Mouse (Mus musculus): Measurements from ENCODE around the gene Fggy.

Gene Fggy

GRCm38 (mm10) chr4:95590878-95591277 is 33.6 kb downstream of the Fggy start:
- DNase-seq (ENCODE audit: low spot score), result no peak

- no peak for DNase-seq (ENCODE audit: low spot score)
These were observed 39.9 kb downstream of the Fggy start for GRCm38 (mm10) chr4:95597208-95597607.

- DNase-seq (ENCODE audit: low spot score), result no peak
These were observed 44.5 kb downstream of the Fggy start for GRCm38 (mm10) chr4:95601776-95602175.

- DNase-seq (ENCODE audit: low spot score), result no peak
These were observed 45.9 kb downstream of the Fggy start for GRCm38 (mm10) chr4:95603254-95603653.

- DNase-seq (ENCODE audit: low spot score), result no peak
These were observed 53.4 kb downstream of the Fggy start for GRCm38 (mm10) chr4:95610663-95611062.

- DNase-seq (ENCODE audit: low spot score), result no peak
These were observed 54.1 kb downstream of the Fggy start for GRCm38 (mm10) chr4:95611390-95611789.

GRCm38 (mm10) chr4:95621046-95621445 is 63.7 kb downstream of the Fggy start:
- peak; percentile 7 for DNase-seq (ENCODE audit: low spot score)

DNA sequence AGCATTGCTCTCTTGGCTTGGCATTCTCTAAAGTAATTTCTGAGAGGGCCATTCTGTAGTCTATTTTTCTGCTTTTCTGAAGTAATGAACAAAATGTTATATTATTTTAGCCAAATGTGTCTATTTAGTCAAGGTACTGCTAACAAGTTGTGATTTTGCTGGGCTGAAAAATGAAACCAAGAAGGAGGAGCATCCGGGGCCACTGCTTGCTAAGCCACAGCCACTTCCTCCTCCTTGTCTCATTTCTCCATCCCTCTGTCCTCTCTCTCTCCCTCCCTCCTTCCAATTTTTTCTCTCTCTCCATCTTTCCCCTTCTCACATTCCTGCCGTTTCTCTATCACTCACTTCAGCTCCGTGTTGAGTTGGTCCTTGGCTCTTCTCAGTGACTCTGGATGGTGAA is 67.4 kb downstream of the Fggy start:
- DNase-seq (ENCODE audit: low spot score), result no peak

DNA sequence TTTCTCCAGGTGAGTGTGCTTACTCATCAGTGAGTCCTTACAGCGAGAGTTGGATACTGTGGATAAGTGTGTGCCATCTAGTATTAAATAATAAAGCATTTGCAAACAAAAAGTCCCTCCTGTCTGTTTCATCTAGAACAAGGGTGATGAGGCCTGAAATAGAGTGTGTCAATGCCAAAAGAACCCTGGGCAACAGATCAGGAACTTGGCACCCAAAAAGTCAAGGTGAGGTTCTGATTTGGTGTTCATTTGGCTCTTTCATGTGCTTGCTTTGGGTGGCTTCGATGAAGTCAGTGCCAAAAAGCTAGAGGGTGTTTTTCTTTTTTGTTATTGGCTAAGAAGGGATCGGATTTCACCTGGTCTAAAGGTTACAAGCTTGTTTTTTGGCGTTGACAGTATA is 68.3 kb downstream of the Fggy start:
- no peak for DNase-seq (ENCODE audit: low spot score)

DNA sequence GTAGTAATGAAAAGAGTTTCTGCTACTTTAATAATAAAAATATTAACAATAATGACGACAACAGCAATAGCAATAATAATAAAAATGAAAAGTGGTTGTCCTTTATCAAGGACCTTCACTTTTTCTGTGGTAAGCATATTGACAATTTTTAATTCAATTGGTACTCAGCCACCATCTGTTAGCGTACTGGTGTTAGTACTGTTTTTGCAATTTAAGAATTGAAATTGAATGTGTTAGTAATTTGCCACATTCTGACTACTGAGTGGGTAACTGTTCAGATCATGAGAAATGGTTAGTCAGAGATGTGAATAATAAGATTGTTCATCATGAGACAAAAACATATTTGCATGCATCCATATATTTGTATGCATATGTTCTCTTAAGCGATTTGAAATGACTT is 68.9 kb downstream of the Fggy start:
- no peak for DNase-seq (ENCODE audit: low spot score)

- no peak for DNase-seq (ENCODE audit: low spot score)
These were observed 77.6 kb downstream of the Fggy start for GRCm38 (mm10) chr4:95634903-95635302.

GRCm38 (mm10) chr4:95636937-95637749 is 79.8 kb downstream of the Fggy start:
- peak; percentile 63 for DNase-seq (ENCODE audit: low spot score)

DNA sequence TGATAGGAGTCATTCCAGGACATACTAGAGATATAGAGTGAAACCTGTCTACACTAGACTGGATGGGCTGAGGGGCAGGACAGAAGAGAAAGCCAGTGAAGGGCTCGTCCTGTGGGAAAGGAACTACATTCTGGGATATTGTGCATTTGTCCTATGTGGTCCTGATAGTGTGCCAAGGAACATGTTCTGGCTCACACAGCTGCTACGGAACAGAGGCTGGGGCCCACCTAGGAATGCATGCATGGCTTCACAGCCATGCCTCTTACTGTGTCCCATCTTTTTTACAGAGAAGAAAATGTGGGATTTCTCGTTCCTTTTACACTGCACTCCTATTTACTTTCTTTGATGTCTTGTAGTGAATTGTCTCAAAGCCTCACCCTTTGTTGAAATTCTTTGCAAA is 80.8 kb downstream of the Fggy start:
- DNase-seq (ENCODE audit: low spot score), result no peak

- no peak for DNase-seq (ENCODE audit: low spot score)
These were observed 83.5 kb downstream of the Fggy start for GRCm38 (mm10) chr4:95640831-95641230.

DNA sequence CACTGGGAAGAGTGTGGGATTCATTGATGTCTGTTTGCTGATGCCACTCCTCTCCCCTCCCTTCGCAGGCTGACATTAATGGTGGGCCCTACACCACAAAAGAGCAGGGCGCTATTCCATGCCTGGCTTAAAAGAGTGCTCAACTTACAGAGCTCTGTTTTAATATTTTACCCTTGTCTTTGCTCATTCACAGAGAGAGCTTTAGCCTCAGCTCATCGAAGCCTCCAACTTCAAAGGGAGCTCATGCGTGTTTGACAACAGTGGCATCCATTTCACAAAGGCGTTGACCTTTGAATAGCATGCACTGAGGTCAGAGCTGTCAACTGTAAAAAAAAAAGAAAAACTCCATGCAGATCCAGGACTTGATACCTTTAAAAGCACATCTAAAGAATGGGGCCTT is 86.7 kb downstream of the Fggy start:
- DNase-seq (ENCODE audit: low spot score), result no peak

- DNase-seq (ENCODE audit: low spot score), result no peak
These were observed 91.7 kb downstream of the Fggy start for GRCm38 (mm10) chr4:95648801-95649551.

GRCm38 (mm10) chr4:95649552-95649905 is 92.2 kb downstream of the Fggy start:
- DNase-seq (ENCODE audit: low spot score), result no peak

DNA sequence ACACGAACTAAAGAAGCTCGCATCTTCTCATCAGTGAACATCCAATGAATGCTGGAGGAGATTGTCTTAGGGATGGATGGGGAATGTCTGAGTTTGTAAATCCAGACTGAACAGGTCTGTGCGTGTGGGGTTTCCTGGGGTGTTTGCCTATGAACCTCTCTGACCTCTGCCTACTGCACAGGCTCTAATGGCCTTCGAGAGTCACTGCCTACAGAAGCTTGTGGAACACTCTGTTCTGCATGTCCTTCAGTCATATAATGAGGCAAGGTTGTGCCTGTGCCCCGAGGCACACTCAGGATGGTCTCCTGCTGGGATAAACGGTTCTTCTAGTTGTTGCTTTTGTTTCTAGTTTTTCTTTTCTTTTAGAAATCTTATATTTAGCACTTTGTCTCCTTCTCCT is 92.7 kb downstream of the Fggy start:
- no peak for DNase-seq (ENCODE audit: low spot score)

DNA sequence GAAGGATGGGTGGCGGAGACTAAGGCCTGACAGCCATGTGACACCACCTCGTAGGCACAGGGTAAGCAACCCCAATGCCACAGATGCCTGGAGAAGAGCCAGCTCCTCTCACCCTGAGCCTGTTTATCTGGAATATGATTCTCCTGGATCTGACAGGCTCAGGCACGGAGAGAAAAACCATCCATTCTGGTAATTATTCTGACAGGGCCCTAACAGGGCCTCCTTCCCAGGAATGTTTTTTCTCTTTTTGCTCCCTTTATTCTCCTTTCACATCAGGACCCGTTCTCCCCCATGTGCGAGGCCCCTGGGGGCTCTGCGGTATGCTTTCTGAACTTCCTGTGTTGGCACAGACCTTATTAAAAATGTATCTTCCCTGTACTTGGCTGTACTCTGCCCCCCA is 94.7 kb downstream of the Fggy start:
- DNase-seq (ENCODE audit: low spot score), result peak; percentile 25

GRCm38 (mm10) chr4:95653296-95653912 is 96.1 kb downstream of the Fggy start:
- DNase-seq (ENCODE audit: low spot score), result no peak

DNA sequence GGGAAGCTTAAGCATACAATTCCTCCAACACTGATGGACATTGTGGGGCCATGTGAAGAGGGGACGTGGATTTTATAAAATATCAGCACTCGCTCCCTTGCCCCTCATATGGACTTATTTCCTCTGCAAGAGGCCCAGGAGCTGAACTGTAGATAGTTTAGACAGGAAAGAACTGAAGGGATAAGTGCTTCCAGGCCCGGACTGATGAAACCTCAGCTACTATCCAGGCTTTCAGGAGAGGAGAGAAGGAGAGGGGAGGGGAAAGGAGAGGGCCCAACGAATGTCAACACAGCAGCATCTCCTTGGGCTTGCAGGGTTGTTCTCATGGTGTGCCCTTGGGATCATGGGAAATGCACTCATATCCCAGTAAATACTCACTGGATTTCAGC is 96.6 kb downstream of the Fggy start:
- no peak for DNase-seq (ENCODE audit: low spot score)

DNA sequence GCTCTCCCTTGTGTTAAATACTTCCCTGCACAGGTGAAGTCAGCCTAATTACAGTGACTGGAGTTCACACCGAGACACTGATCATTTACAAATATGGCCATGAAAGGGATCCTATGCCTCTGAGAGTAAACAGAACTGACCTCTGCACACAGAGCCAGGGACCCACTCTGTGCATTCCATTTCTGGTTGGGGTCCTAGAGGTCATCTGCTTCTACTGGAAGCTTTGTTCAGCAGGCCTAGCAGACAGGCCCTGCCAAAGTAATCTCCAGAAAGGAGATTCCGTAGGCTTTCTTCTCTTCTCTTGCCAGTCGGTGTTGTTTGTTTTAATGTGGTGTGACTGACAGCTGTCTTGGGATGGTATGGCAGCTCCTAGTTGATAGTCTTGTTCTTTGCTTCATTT is 101.7 kb downstream of the Fggy start:
- no peak for DNase-seq (ENCODE audit: low spot score)

- DNase-seq (ENCODE audit: low spot score), result peak; percentile 12
These were observed 106.3 kb downstream of the Fggy start for GRCm38 (mm10) chr4:95663596-95663995.

Measured in MN1 (cell line).